Mouse (Mus musculus): ENCODE results near the gene Il16. TPM values are rescaled to one million over a fixed set of nuclear protein-coding genes. Genes with fewer than 3 reads are reported as not detected.

Il16 gene
- polyA plus RNA-seq, 1 experiment from 2014 or later, result 4.4 TPM

- peaks cover 6% of the 10 kb centered on the region; the same call in 1 of the 2 replicates for H3K4me1 ChIP-seq (ENCODE audit: control insufficient read depth, insufficient read depth, low read length)
- ATAC-seq (ENCODE audit: insufficient number of reproducible peaks, insufficient read depth, low FRiP score, low read depth), result no peak
- H3K9me3 ChIP-seq (ENCODE audit: control insufficient read depth, low read depth, low read length), result no peaks in the 10 kb centered on the region
- no peak overlapping the region for H3K4me3 ChIP-seq (ENCODE audit: low read depth, low read length)
- 0 out of 2 replicates have a peak overlapping the region, but pooled peaks have one; percentile 22 for H3K27ac ChIP-seq (ENCODE audit: low read length)
- H3K27me3 ChIP-seq (ENCODE audit: control insufficient read depth, insufficient read depth, low read length), result no peaks in the 10 kb centered on the region
- H3K36me3 ChIP-seq (ENCODE audit: control insufficient read depth, insufficient read depth, low read length), result no peaks in the 10 kb centered on the region
- H3K4me2 ChIP-seq (replicated peaks; ENCODE audit: low read depth, low read length), result no peak overlapping the region
- no peak overlapping the region for H3K9ac ChIP-seq (replicated peaks; ENCODE audit: low read depth, low read length)
- 46% methylated on average over 7 of the region's 7 CpGs for WGBS
Observed at GRCm38 (mm10) chr7:83739680-83740310, 5.7 kb downstream of the Il16 start.

- no peak overlapping the region for H3K9ac ChIP-seq (replicated peaks; ENCODE audit: low read depth, low read length)
- H3K27ac ChIP-seq (ENCODE audit: low read length), result no peak overlapping the region
- peaks cover 6% of the 10 kb centered on the region; the same call in 1 of the 2 replicates for H3K4me1 ChIP-seq (ENCODE audit: control insufficient read depth, insufficient read depth, low read length)
- H3K4me2 ChIP-seq (replicated peaks; ENCODE audit: low read depth, low read length), result no peak overlapping the region
- H3K4me3 ChIP-seq (ENCODE audit: low read depth, low read length), result no peak overlapping the region
- no peaks in the 10 kb centered on the region for H3K9me3 ChIP-seq (ENCODE audit: control insufficient read depth, low read depth, low read length)
- no peaks in the 10 kb centered on the region for H3K27me3 ChIP-seq (ENCODE audit: control insufficient read depth, insufficient read depth, low read length)
- no peaks in the 10 kb centered on the region for H3K36me3 ChIP-seq (ENCODE audit: control insufficient read depth, insufficient read depth, low read length)
- 57% methylated on average over 10 of the region's 10 CpGs for WGBS
- ATAC-seq (ENCODE audit: insufficient number of reproducible peaks, insufficient read depth, low FRiP score, low read depth), result peak; percentile 26; the same call in 1 of the 2 replicates
Observed at GRCm38 (mm10) chr7:83738623-83739462, 6.7 kb downstream of the Il16 start.

- H3K36me3 ChIP-seq (ENCODE audit: control insufficient read depth, insufficient read depth, low read length), result no peaks in the 10 kb centered on the region
- no peak overlapping the region; the same call in 1 of the 2 replicates for H3K27ac ChIP-seq (ENCODE audit: low read length)
- H3K4me3 ChIP-seq (ENCODE audit: low read depth, low read length), result no peak overlapping the region
- H3K9me3 ChIP-seq (ENCODE audit: control insufficient read depth, low read depth, low read length), result no peaks in the 10 kb centered on the region
- H3K4me2 ChIP-seq (replicated peaks; ENCODE audit: low read depth, low read length), result no peak overlapping the region
- ATAC-seq (ENCODE audit: insufficient number of reproducible peaks, insufficient read depth, low FRiP score, low read depth), result peak; percentile 25; the same call in 1 of the 2 replicates
- WGBS, result 38% methylated on average over 6 of the region's 6 CpGs
- peaks cover 6% of the 10 kb centered on the region; the same call in 1 of the 2 replicates for H3K4me1 ChIP-seq (ENCODE audit: control insufficient read depth, insufficient read depth, low read length)
- H3K27me3 ChIP-seq (ENCODE audit: control insufficient read depth, insufficient read depth, low read length), result no peaks in the 10 kb centered on the region
- no peak overlapping the region for H3K9ac ChIP-seq (replicated peaks; ENCODE audit: low read depth, low read length)
Observed at GRCm38 (mm10) chr7:83737914-83738490, 7.5 kb downstream of the Il16 start.

GRCm38 (mm10) chr7:83736341-83737115, 9.0 kb downstream of the Il16 start:
- Histone ChIP-seq H3K9me3 (ENCODE audit: control insufficient read depth, low read depth, low read length) (no peaks in the 10 kb centered on the region), H3K27ac (ENCODE audit: low read length) (no peak overlapping the region), H3K9ac (replicated peaks; ENCODE audit: low read depth, low read length) (no peak overlapping the region), H3K4me3 (ENCODE audit: low read depth, low read length) (no peak overlapping the region), H3K27me3 (ENCODE audit: control insufficient read depth, insufficient read depth, low read length) (no peaks in the 10 kb centered on the region), H3K36me3 (ENCODE audit: control insufficient read depth, insufficient read depth, low read length) (no peaks in the 10 kb centered on the region), H3K4me1 (ENCODE audit: control insufficient read depth, insufficient read depth, low read length) (peaks cover 6% of the 10 kb centered on the region; the same call in 1 of the 2 replicates), H3K4me2 (replicated peaks; ENCODE audit: low read depth, low read length) (no peak overlapping the region)
- 85% methylated on average over 6 of the region's 6 CpGs for WGBS
- ATAC-seq (ENCODE audit: insufficient number of reproducible peaks, insufficient read depth, low FRiP score, low read depth), result no peak

- no peak overlapping the region for H3K4me2 ChIP-seq (replicated peaks; ENCODE audit: low read depth, low read length)
- H3K27me3 ChIP-seq (ENCODE audit: control insufficient read depth, insufficient read depth, low read length), result no peaks in the 10 kb centered on the region
- no peak overlapping the region for H3K27ac ChIP-seq (ENCODE audit: low read length)
- no peaks in the 10 kb centered on the region for H3K36me3 ChIP-seq (ENCODE audit: control insufficient read depth, insufficient read depth, low read length)
- H3K4me3 ChIP-seq (ENCODE audit: low read depth, low read length), result no peak overlapping the region
- no peak for ATAC-seq (ENCODE audit: insufficient number of reproducible peaks, insufficient read depth, low FRiP score, low read depth)
- peaks cover 6% of the 10 kb centered on the region; the same call in 1 of the 2 replicates for H3K4me1 ChIP-seq (ENCODE audit: control insufficient read depth, insufficient read depth, low read length)
- no peaks in the 10 kb centered on the region for H3K9me3 ChIP-seq (ENCODE audit: control insufficient read depth, low read depth, low read length)
- WGBS, result 88% methylated on average over 7 of the region's 7 CpGs
- H3K9ac ChIP-seq (replicated peaks; ENCODE audit: low read depth, low read length), result no peak overlapping the region
Observed at GRCm38 (mm10) chr7:83735108-83735781, 10.3 kb downstream of the Il16 start.

- peaks cover 6% of the 10 kb centered on the region; the same call in 1 of the 2 replicates for H3K4me1 ChIP-seq (ENCODE audit: control insufficient read depth, insufficient read depth, low read length)
- ATAC-seq (ENCODE audit: insufficient number of reproducible peaks, insufficient read depth, low FRiP score, low read depth), result no peak
- WGBS, result 73% methylated on average over 6 of the region's 6 CpGs
Observed at GRCm38 (mm10) chr7:83734671-83735082, 10.8 kb downstream of the Il16 start.

GRCm38 (mm10) chr7:83734246-83734645, 11.3 kb downstream of the Il16 start:
- Histone ChIP-seq H3K27me3 (ENCODE audit: control insufficient read depth, insufficient read depth, low read length) (no peaks in the 10 kb centered on the region), H3K4me2 (replicated peaks; ENCODE audit: low read depth, low read length) (no peak overlapping the region), H3K4me3 (ENCODE audit: low read depth, low read length) (no peak overlapping the region), H3K36me3 (ENCODE audit: control insufficient read depth, insufficient read depth, low read length) (no peaks in the 10 kb centered on the region), H3K4me1 (ENCODE audit: control insufficient read depth, insufficient read depth, low read length) (peaks cover 6% of the 10 kb centered on the region; the same call in 1 of the 2 replicates), H3K27ac (ENCODE audit: low read length) (no peak overlapping the region), H3K9me3 (ENCODE audit: control insufficient read depth, low read depth, low read length) (no peaks in the 10 kb centered on the region), H3K9ac (replicated peaks; ENCODE audit: low read depth, low read length) (no peak overlapping the region)
- WGBS, result 84% methylated on average over 3 of the region's 3 CpGs
- ATAC-seq (ENCODE audit: insufficient number of reproducible peaks, insufficient read depth, low FRiP score, low read depth), result no peak

More at GRCm38 (mm10) chr7:83734671-83735082, 10.8 kb downstream of the Il16 start:
- no peak overlapping the region for H3K27ac ChIP-seq (ENCODE audit: low read length)
- no peak overlapping the region for H3K4me3 ChIP-seq (ENCODE audit: low read depth, low read length)
- H3K4me2 ChIP-seq (replicated peaks; ENCODE audit: low read depth, low read length), result no peak overlapping the region
- H3K27me3 ChIP-seq (ENCODE audit: control insufficient read depth, insufficient read depth, low read length), result no peaks in the 10 kb centered on the region
- H3K9me3 ChIP-seq (ENCODE audit: control insufficient read depth, low read depth, low read length), result no peaks in the 10 kb centered on the region
- H3K36me3 ChIP-seq (ENCODE audit: control insufficient read depth, insufficient read depth, low read length), result no peaks in the 10 kb centered on the region
- no peak overlapping the region for H3K9ac ChIP-seq (replicated peaks; ENCODE audit: low read depth, low read length)
